Mouse (Mus musculus) lung, embryonic 14.5 days (tissue): ENCODE data around the gene Itpkb. TPM values are rescaled to one million over a fixed set of nuclear protein-coding genes. Genes with fewer than 3 reads are reported as not detected.

Source experiments
- ATAC-seq: fragments of 200-750 bp; cut with Nextera tagmentation; 2 replicates; pipeline ENCODE4 v1.8.0; 2017; ENCODE audit warnings: mild to moderate bottlenecking, moderate TSS enrichment, moderate library complexity; ENCODE audit not compliant: insufficient read depth
- DNase-seq: peaks from one replicate; pipeline ENCODE4 v3.0.0-alpha.2; 2015
- H3K27ac ChIP-seq: fragments of 300-500 bp; sonication (generic); 2 replicates; pipeline ENCODE4 v1.5.1; 2014; ENCODE audit warnings: low read depth, mild to moderate bottlenecking, moderate library complexity
- H3K27me3 ChIP-seq: fragments of 300-500 bp; sonication (generic); 2 replicates; pipeline ENCODE4 v1.6.1; 2014; ENCODE audit warnings: low read length, control low read depth; ENCODE audit not compliant: insufficient read depth
- H3K36me3 ChIP-seq: fragments of 300-500 bp; sonication (generic); 2 replicates; pipeline ENCODE4 v1.6.1; 2014; ENCODE audit warnings: control low read depth; ENCODE audit not compliant: insufficient read depth
- H3K4me1 ChIP-seq: fragments of 300-500 bp; sonication (generic); 2 replicates; pipeline ENCODE4 v1.6.1; 2014; ENCODE audit warnings: antibody characterized with exemption, control low read depth; ENCODE audit not compliant: insufficient read depth
- H3K4me2 ChIP-seq: fragments of 300-500 bp; sonication (generic); 2 replicates; pipeline ENCODE4 v1.6.1; 2014; ENCODE audit warnings: mild to moderate bottlenecking
- H3K4me3 ChIP-seq: fragments of 300-500 bp; sonication (generic); 2 replicates; pipeline ENCODE4 v1.5.1; 2014; ENCODE audit warnings: low read depth, low read length
- H3K9ac ChIP-seq: fragments of 300-500 bp; sonication (generic); 2 replicates; pipeline ENCODE4 v1.6.1; 2014
- H3K9me3 ChIP-seq: fragments of 300-500 bp; sonication (generic); 2 replicates; pipeline ENCODE4 v1.6.1; 2016; ENCODE audit warnings: low read depth, low read length, control low read depth
- CTCF ChIP-seq: IDR thresholded peaks from 2 replicates; pipeline ENCODE4 v1.5.1; 2016; ENCODE audit warnings: antibody characterized with exemption, low read depth
- WGBS: fragments of 180-500 bp; shearing (Covaris S2); extraction: QIAGEN DNeasy Blood & Tissue Kit; methylation state at CpG from one replicate; pipeline ENCODE4 v1.1.7; 2014; 5-methylcytosine and 5-hydroxymethylcytosine counted together
- polyA plus RNA-seq: library from polyadenylated mRNA; unstranded; fragments of >200 nt; fragmentation: Nextera tagmentation; extraction: Ambion mirVana; gene quantifications from 2 replicates; pipeline ENCODE4 v1.2.1, GENCODE M21; 2014

Gene Itpkb
- polyA plus RNA-seq, 1 experiment from 2014 or later = 9.0 TPM

- H3K4me3 ChIP-seq = no peak overlapping the region
- no peak for DNase-seq
- no peaks in the 10 kb centered on the region for H3K36me3 ChIP-seq
- no peak overlapping the region for H3K27ac ChIP-seq
- no peak for ATAC-seq
- no peak overlapping the region for H3K4me2 ChIP-seq
- no peaks in the 10 kb centered on the region for H3K27me3 ChIP-seq
- no peak for TF ChIP-seq CTCF
- H3K9ac ChIP-seq = no peak overlapping the region
- WGBS = 61% methylated on average over 5 of the region's 5 CpGs
- no peaks in the 10 kb centered on the region; the same call in 1 of the 2 replicates for H3K4me1 ChIP-seq
- H3K9me3 ChIP-seq = no peaks in the 10 kb centered on the region
Measured at GRCm38 (mm10) chr1:180289788-180290187, 40.5 kb upstream of the Itpkb start.

GRCm38 (mm10) chr1:180290358-180290757 is 39.9 kb upstream of the Itpkb start:
- Histone ChIP-seq H3K9me3 (no peaks in the 10 kb centered on the region), H3K27ac (no peak overlapping the region), H3K36me3 (no peaks in the 10 kb centered on the region), H3K27me3 (no peaks in the 10 kb centered on the region), H3K9ac (no peak overlapping the region), H3K4me3 (no peak overlapping the region), H3K4me2 (no peak overlapping the region), H3K4me1 (no peaks in the 10 kb centered on the region; the same call in 1 of the 2 replicates)
- no peak for ATAC-seq
- 74% methylated on average over 4 of the region's 4 CpGs for WGBS
- no peak for DNase-seq
- TF ChIP-seq CTCF = no peak

- Histone ChIP-seq H3K27ac (no peak overlapping the region), H3K27me3 (no peaks in the 10 kb centered on the region), H3K9me3 (no peaks in the 10 kb centered on the region), H3K9ac (no peak overlapping the region), H3K4me2 (no peak overlapping the region), H3K4me3 (no peak overlapping the region), H3K36me3 (no peaks in the 10 kb centered on the region), H3K4me1 (no peaks in the 10 kb centered on the region)
- no peak for DNase-seq
- ATAC-seq = no peak
- 79% methylated on average over 9 of the region's 9 CpGs for WGBS
- TF ChIP-seq CTCF = no peak
Measured at GRCm38 (mm10) chr1:180296088-180296487, 34.2 kb upstream of the Itpkb start.

GRCm38 (mm10) chr1:180299697-180300096 is 30.6 kb upstream of the Itpkb start:
- Histone ChIP-seq H3K4me1 (no peaks in the 10 kb centered on the region), H3K4me3 (no peak overlapping the region), H3K27me3 (no peaks in the 10 kb centered on the region), H3K4me2 (no peak overlapping the region), H3K9me3 (no peaks in the 10 kb centered on the region), H3K27ac (no peak overlapping the region), H3K36me3 (no peaks in the 10 kb centered on the region), H3K9ac (no peak overlapping the region)
- ATAC-seq = no peak
- no peak for DNase-seq
- TF ChIP-seq CTCF = no peak
- 88% methylated on average over 4 of the region's 4 CpGs for WGBS

- H3K27me3 ChIP-seq = no peaks in the 10 kb centered on the region
- no peak overlapping the region for H3K4me2 ChIP-seq
- H3K4me3 ChIP-seq = no peak overlapping the region
- no peaks in the 10 kb centered on the region for H3K9me3 ChIP-seq
- H3K27ac ChIP-seq = no peak overlapping the region
- no peaks in the 10 kb centered on the region for H3K4me1 ChIP-seq
- H3K9ac ChIP-seq = no peak overlapping the region
- no peaks in the 10 kb centered on the region for H3K36me3 ChIP-seq
- no peak for TF ChIP-seq CTCF
- 86% methylated on average over 4 of the region's 4 CpGs for WGBS
- no peak for ATAC-seq
- DNase-seq = no peak
Measured at GRCm38 (mm10) chr1:180300292-180300691, 30.0 kb upstream of the Itpkb start.

GRCm38 (mm10) chr1:180300997-180301396 is 29.3 kb upstream of the Itpkb start:
- H3K36me3 ChIP-seq = no peaks in the 10 kb centered on the region
- no peak overlapping the region for H3K9ac ChIP-seq
- WGBS = 46% methylated on average over 4 of the region's 4 CpGs
- H3K9me3 ChIP-seq = no peaks in the 10 kb centered on the region
- H3K27ac ChIP-seq = no peak overlapping the region
- H3K4me3 ChIP-seq = no peak overlapping the region
- no peak for ATAC-seq
- H3K4me2 ChIP-seq = no peak overlapping the region
- no peaks in the 10 kb centered on the region for H3K4me1 ChIP-seq
- no peak for DNase-seq
- TF ChIP-seq CTCF = no peak
- H3K27me3 ChIP-seq = no peaks in the 10 kb centered on the region

GRCm38 (mm10) chr1:180302253-180303120 is 27.8 kb upstream of the Itpkb start:
- no peak for TF ChIP-seq CTCF
- Histone ChIP-seq H3K4me1 (0 out of 2 replicates have a peak, but pooled peaks cover under 1% of the 10 kb centered on the region), H3K4me3 (no peak overlapping the region), H3K27me3 (no peaks in the 10 kb centered on the region), H3K36me3 (no peaks in the 10 kb centered on the region), H3K27ac (peak overlapping the region; percentile 79), H3K4me2 (no peak overlapping the region), H3K9me3 (no peaks in the 10 kb centered on the region), H3K9ac (no peak overlapping the region)
- 51% methylated on average over 12 of the region's 12 CpGs for WGBS
- peak; percentile 61 for DNase-seq
- peak; percentile 31; the same call in 1 of the 2 replicates for ATAC-seq
